Mouse (Mus musculus) cortical plate, adult 2 months (tissue): Measurements from ENCODE around the gene Dio1.

ENCODE experiments used
- CTCF ChIP-seq: fragments of 200-500 bp; IDR thresholded peaks from 2 replicates; pipeline ENCODE4 v1.5.1; 2011; ENCODE audit warnings: mild to moderate bottlenecking, control low read depth, low read length; ENCODE audit not compliant: insufficient read depth; ENCODE audit errors: extremely low read depth
- POLR2A ChIP-seq: fragments of 200-500 bp; IDR thresholded peaks from 2 replicates; pipeline ENCODE4 v1.6.1; 2011; ENCODE audit warnings: mild to moderate bottlenecking, low read length, control low read depth; ENCODE audit not compliant: insufficient read depth; ENCODE audit errors: extremely low read depth

DNA sequence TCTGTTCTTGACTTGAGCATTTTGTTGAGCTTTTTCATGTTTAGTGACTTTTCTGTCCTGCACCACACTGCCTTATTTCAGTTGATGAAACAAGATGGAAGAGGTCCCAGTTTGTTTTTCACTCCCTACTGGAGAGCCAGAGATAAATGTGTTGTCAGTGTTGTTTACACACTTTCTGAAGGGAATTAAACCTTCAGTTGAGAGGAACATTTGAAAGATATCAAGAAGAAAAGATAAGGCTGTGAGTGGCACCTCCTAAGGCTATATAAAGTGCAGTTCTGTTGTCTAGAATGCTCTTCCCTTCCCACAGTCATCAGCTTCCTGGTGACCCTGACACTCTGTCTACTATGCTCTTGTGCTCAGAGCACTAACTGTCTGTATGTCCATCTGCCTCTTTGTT, 44.4 kb upstream of the Dio1 start:
- no peak for TF ChIP-seq CTCF
- TF ChIP-seq POLR2A = no peak
